Mouse (Mus musculus): Measurements from ENCODE around the gene Tcea3. TPM values are rescaled to one million over a fixed set of nuclear protein-coding genes. Genes with fewer than 3 reads are reported as not detected.

The Tcea3 gene
- polyA plus RNA-seq (2015; fragmentation: Nextera tagmentation; extraction: Ambion mirVana): 72.1 and 72.4 TPM in 2 replicates

GRCm38 (mm10) chr4:136247729-136248463 is at the start of gene Tcea3:
TSS of gene Tcea3 (plus strand) at chr4:136247729.

GRCm38 (mm10) chr4:136206033-136206893 is 41.3 kb upstream of the Tcea3 start, which contains the start of gene Asap3:
TSS of gene Asap3 (plus strand) at chr4:136206365.

GRCm38 (mm10) chr4:136284455-136284854 is 36.9 kb downstream of the Tcea3 start, which contains the start of gene Zfp46:
TSS of gene Zfp46 (plus strand) at chr4:136284683.

GRCm38 (mm10) chr4:136310229-136311041 is 62.9 kb downstream of the Tcea3 start, which contains the start of gene Hnrnpr:
TSS of gene Hnrnpr (plus strand) at chr4:136310942.

Other genes starting within 250 kb of the Tcea3 start
- 21.9 and 23.1 TPM in 2 replicates for gene Eloa, start 226.0 kb upstream of the Tcea3 start, polyA plus RNA-seq (2015; fragmentation: Nextera tagmentation; extraction: Ambion mirVana)
- 334 and 353 TPM in 2 replicates for gene Rpl11, start 194.3 kb upstream of the Tcea3 start, polyA plus RNA-seq (2015; fragmentation: Nextera tagmentation; extraction: Ambion mirVana)
- 231 and 234 TPM in 2 replicates for gene Id3, start 104.2 kb upstream of the Tcea3 start, polyA plus RNA-seq (2015; fragmentation: Nextera tagmentation; extraction: Ambion mirVana)
- gene E2f2, start 75.3 kb upstream of the Tcea3 start, polyA plus RNA-seq (2015; fragmentation: Nextera tagmentation; extraction: Ambion mirVana): 1.6 and 2.3 TPM in 2 replicates
- gene Asap3, start 41.4 kb upstream of the Tcea3 start, polyA plus RNA-seq (2015; fragmentation: Nextera tagmentation; extraction: Ambion mirVana): 5.3 and 5.6 TPM in 2 replicates
- 13.0 and 13.1 TPM in 2 replicates for gene Zfp46, start 37.0 kb downstream of the Tcea3 start, polyA plus RNA-seq (2015; fragmentation: Nextera tagmentation; extraction: Ambion mirVana)
- gene Hnrnpr, start 63.2 kb downstream of the Tcea3 start, polyA plus RNA-seq (2015; fragmentation: Nextera tagmentation; extraction: Ambion mirVana): 69.1 and 82.8 TPM in 2 replicates
- gene Htr1d, start 175.8 kb downstream of the Tcea3 start, polyA plus RNA-seq (2015; fragmentation: Nextera tagmentation; extraction: Ambion mirVana): 2.0 and 2.1 TPM in 2 replicates
- gene 6030445D17Rik, start 214.5 kb downstream of the Tcea3 start, polyA plus RNA-seq (2015; fragmentation: Nextera tagmentation; extraction: Ambion mirVana): 0.28 and 0.41 TPM in 2 replicates
- 89.5 and 108 TPM in 2 replicates for gene Luzp1, start 222.0 kb downstream of the Tcea3 start, polyA plus RNA-seq (2015; fragmentation: Nextera tagmentation; extraction: Ambion mirVana)

All from urinary bladder, postnatal 0 days (tissue).